Mouse (Mus musculus): ENCODE data around the gene Aprt. TPM values are rescaled to one million over a fixed set of nuclear protein-coding genes. Genes with fewer than 3 reads are reported as not detected.

Aprt gene
- polyA plus RNA-seq, 1 experiment = 86.7 TPM

DNA sequence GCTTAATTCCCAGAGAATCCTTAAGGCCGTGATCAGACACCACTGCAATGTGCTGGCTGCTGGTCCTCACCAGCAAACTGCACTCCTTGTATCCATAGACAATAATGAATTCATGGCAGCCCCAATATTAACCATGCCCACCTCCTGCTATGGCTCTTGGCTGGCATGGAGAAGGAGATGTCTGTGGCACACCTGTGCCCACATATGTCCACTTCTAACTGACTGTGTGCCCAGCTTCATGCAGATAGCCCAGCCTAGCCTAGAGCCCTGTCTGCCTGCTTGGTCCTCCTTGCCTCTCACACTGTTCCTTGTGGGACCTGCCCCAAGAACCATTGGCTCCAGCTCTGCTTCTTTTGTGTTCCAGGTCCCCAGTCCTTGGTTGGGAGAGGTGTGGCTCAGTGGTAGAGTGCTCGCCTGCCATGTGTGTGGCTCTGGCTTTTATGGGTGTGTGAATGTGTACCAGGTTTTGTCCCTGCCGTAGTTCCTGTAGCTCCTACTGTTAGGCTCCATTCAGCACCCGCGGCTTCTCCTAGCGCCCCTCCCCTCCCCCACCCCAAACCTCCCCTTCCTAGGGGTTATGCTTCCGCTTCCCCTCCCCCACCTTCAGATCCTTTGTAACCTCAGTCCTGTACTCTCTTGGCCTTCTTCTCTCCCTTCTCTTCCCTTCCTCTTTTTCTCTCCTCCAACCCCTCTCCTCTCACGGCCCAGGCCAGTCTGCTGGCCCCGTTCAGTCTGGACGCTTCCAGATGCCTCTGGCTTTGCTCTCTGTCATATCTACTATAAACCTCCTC lies 19.3 kb downstream of the Aprt start:
- Histone ChIP-seq H3K36me3 (ENCODE audit: control insufficient read depth, insufficient read depth, low read length) (no peaks in the 10 kb centered on the region), H3K4me1 (ENCODE audit: control insufficient read depth, insufficient read depth, insufficient read length) (peaks cover 16% of the 10 kb centered on the region; the same call in 1 of the 2 replicates), H3K27ac (ENCODE audit: insufficient read depth, low read length) (peak overlapping the region; percentile 95), H3K27me3 (ENCODE audit: control insufficient read depth, insufficient read depth, low read length) (no peaks in the 10 kb centered on the region), H3K4me3 (ENCODE audit: extremely low read depth, insufficient read depth, insufficient read length) (no peak overlapping the region)
- no peak for DNase-seq (ENCODE audit: low read depth in 1 of 2, low spot score in 2 of 2)
- 22% methylated on average over 10 of the region's 10 CpGs for WGBS
- TF ChIP-seq CTCF (IDR thresholded peaks at IDR 0.05; ENCODE audit: extremely low read depth, insufficient read depth, insufficient read length, insufficient replicate concordance) (no peak), POLR2A (IDR thresholded peaks at IDR 0.05; ENCODE audit: low read depth, low read length) (no peak)

- TF ChIP-seq CTCF (IDR thresholded peaks at IDR 0.05; ENCODE audit: extremely low read depth, insufficient read depth, insufficient read length, insufficient replicate concordance) = no peak
- peak; percentile 87 for TF ChIP-seq POLR2A (IDR thresholded peaks at IDR 0.05; ENCODE audit: low read depth, low read length)
Measured at GRCm38 (mm10) chr8:122556030-122557009, 20.4 kb downstream of the Aprt start.

GRCm38 (mm10) chr8:122554786-122555185 lies 21.9 kb downstream of the Aprt start:
- 76% methylated on average over 6 of the region's 6 CpGs for WGBS

More at GRCm38 (mm10) chr8:122556030-122557009, 20.4 kb downstream of the Aprt start:
- Histone ChIP-seq H3K36me3 (ENCODE audit: control insufficient read depth, insufficient read depth, low read length) (no peaks in the 10 kb centered on the region), H3K4me1 (ENCODE audit: control insufficient read depth, insufficient read depth, insufficient read length) (peaks cover 16% of the 10 kb centered on the region; the same call in 1 of the 2 replicates), H3K4me3 (ENCODE audit: extremely low read depth, insufficient read depth, insufficient read length) (peak overlapping the region; percentile 59), H3K27me3 (ENCODE audit: control insufficient read depth, insufficient read depth, low read length) (no peaks in the 10 kb centered on the region), H3K27ac (ENCODE audit: insufficient read depth, low read length) (peak overlapping the region; percentile 95)
- peak; percentile 59 to 83 for DNase-seq (ENCODE audit: low read depth in 1 of 2, low spot score in 2 of 2)
- WGBS = 9% methylated on average over 12 of the region's 12 CpGs

DNA sequence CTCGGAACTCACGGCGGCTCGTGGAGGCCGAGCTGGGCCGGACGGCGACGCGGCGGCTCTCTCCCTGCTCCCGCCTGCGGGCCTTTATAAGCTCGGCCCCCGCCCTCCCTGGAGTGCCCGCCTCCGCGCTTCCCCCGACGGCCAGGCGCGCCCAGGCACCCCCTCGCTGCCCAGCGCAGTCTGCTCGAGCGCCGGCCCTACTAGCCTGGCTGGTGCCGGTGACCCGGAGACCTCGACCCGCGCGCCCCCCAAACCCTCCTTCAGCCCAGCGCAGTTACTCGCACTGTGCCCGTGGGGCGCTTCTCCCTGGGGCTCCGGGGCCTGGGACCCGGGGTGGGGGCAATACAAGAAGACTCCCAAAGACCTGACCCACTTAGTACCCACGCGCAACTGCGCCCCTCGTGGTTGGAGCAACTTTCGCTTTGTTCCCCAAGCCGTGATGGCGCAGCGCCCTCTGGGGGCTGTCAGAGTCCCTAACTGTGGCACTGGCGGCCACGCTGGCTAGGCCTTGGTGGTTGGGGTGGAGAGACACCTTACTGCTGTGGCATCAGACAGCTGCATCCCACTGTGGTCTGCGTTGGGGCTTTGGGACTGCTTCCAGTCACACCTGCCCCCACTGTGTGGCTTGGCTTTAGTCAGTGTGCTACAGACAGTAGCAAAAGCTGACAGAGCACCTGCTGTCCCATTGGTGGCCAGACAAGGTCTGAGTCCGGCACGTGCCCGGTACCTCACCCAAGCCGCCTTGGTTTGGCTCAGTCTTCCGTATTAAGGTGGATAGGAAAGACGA lies 25.3 kb downstream of the Aprt start, which contains the start of gene Piezo1:
Piezo1 (minus strand) TSS at position 65 of the 787 bp plus-strand sequence.
- peak; percentile 84 to 91 for DNase-seq (ENCODE audit: low read depth in 1 of 2, low spot score in 2 of 2)
- Histone ChIP-seq H3K4me1 (ENCODE audit: control insufficient read depth, insufficient read depth, insufficient read length) (peaks cover 38% of the 10 kb centered on the region; the same call in 1 of the 2 replicates), H3K27me3 (ENCODE audit: control insufficient read depth, insufficient read depth, low read length) (no peaks in the 10 kb centered on the region), H3K4me3 (ENCODE audit: extremely low read depth, insufficient read depth, insufficient read length) (peak within 1 kb of the TSS; percentile 70), H3K36me3 (ENCODE audit: control insufficient read depth, insufficient read depth, low read length) (no peaks in the 10 kb centered on the region), H3K27ac (ENCODE audit: insufficient read depth, low read length) (peak within 1 kb of the TSS; percentile 73)
- WGBS = 8% methylated on average over 56 of the region's 56 CpGs
- TF ChIP-seq CTCF (IDR thresholded peaks at IDR 0.05; ENCODE audit: extremely low read depth, insufficient read depth, insufficient read length, insufficient replicate concordance) (peak; percentile 100), POLR2A (IDR thresholded peaks at IDR 0.05; ENCODE audit: low read depth, low read length) (peak; percentile 79)

More at GRCm38 (mm10) chr8:122554786-122555185, 21.9 kb downstream of the Aprt start:
- Histone ChIP-seq H3K36me3 (ENCODE audit: control insufficient read depth, insufficient read depth, low read length) (no peaks in the 10 kb centered on the region), H3K27ac (ENCODE audit: insufficient read depth, low read length) (no peak overlapping the region), H3K4me1 (ENCODE audit: control insufficient read depth, insufficient read depth, insufficient read length) (peaks cover 17% of the 10 kb centered on the region; the same call in 1 of the 2 replicates), H3K4me3 (ENCODE audit: extremely low read depth, insufficient read depth, insufficient read length) (no peak overlapping the region), H3K27me3 (ENCODE audit: control insufficient read depth, insufficient read depth, low read length) (no peaks in the 10 kb centered on the region)
- DNase-seq (ENCODE audit: low read depth in 1 of 2, low spot score in 2 of 2) = no peak
- TF ChIP-seq CTCF (IDR thresholded peaks at IDR 0.05; ENCODE audit: extremely low read depth, insufficient read depth, insufficient read length, insufficient replicate concordance) (no peak), POLR2A (IDR thresholded peaks at IDR 0.05; ENCODE audit: low read depth, low read length) (no peak)

GRCm38 (mm10) chr8:122550995-122551264 lies 25.8 kb downstream of the Aprt start:
- H3K4me3 ChIP-seq (ENCODE audit: extremely low read depth, insufficient read depth, insufficient read length) = peak overlapping the region; percentile 70
- 0% methylated on average over 39 of the region's 43 CpGs for WGBS
- DNase-seq (ENCODE audit: low read depth in 1 of 2, low spot score in 2 of 2) = no peak
- H3K27ac ChIP-seq (ENCODE audit: insufficient read depth, low read length) = peak overlapping the region; percentile 73
- peaks cover 39% of the 10 kb centered on the region; the same call in 1 of the 2 replicates for H3K4me1 ChIP-seq (ENCODE audit: control insufficient read depth, insufficient read depth, insufficient read length)
- H3K27me3 ChIP-seq (ENCODE audit: control insufficient read depth, insufficient read depth, low read length) = no peaks in the 10 kb centered on the region
- TF ChIP-seq CTCF (IDR thresholded peaks at IDR 0.05; ENCODE audit: extremely low read depth, insufficient read depth, insufficient read length, insufficient replicate concordance) (no peak), POLR2A (IDR thresholded peaks at IDR 0.05; ENCODE audit: low read depth, low read length) (no peak)
- H3K36me3 ChIP-seq (ENCODE audit: control insufficient read depth, insufficient read depth, low read length) = no peaks in the 10 kb centered on the region
